In the genomic region with DNA sequence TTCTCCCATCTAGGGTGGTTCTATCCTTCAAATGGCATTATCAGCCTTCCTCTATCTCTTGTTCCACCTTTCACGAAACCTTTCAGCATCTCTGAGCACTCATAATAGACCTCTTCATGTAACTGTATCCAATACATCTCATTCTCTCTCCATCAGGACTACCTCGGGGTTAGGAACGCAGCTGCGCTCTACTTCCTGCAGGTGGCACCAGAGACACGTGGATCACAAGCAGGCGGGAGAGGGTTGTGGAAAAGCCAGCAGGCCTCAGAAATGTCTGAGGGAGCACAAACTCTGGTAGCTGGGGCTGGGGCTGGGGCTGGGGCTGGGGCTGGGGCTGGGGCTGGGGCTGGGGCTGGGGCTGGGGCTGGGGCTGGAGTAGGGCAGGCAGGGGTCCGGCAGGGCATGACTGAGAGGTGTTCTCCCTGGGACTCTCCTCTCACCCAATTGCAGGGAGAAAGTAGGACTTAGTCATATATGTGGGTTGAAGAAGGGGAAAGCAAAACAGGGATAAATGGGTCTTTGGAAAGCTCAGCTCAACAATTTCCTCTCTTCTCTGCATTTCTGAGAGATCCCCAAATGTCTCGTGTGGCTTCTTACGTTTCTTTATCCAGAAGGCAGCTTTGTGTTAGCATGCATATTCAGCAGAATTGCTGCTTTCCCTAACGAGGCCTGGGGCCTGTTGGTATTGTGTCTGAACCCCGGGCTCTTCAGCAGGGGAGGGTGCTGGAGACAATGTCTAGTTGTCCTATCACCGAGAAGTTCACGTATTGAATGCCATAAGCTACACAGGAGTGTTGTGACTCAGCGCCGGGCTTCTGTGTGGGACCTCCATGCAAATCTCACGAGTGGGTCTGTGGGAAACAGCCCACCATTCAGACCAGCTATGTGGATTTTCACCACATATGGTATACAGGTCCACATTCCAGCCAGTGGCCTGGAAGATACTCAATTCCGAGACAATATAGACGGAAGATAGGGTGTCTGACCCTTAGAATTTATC, we compare ENCODE assay signal across 9 mouse cellular contexts. TPM values are rescaled to one million over a fixed set of nuclear protein-coding genes. Genes with fewer than 3 reads are reported as not detected.
DNase-seq lines count a peak whose midpoint lies in the region; ATAC-seq and TF ChIP-seq lines count a peak whose summit lies in the region.
"Had no signal": no experiment of that assay in that cellular context is flagged by ENCODE, and none has a peak within 500 bp of the region (broad histone marks: within the 10 kb centered on the region; RNA-seq: fewer than 3 reads in every experiment).

No protein-coding gene starts in this region.

- TF ChIP-seq POLR2A in bone marrow, adult 2 months (IDR thresholded peaks at IDR 0.05; ENCODE audit: borderline replicate concordance, control insufficient read depth, low read depth, low read length) = no peak

- peak; percentile 65 for DNase-seq in CD4-positive helper T cell, adult 2 months (ENCODE audit: low read depth, low spot score)
- peak; percentile 91 for DNase-seq in kidney, postnatal 0 days (ENCODE audit: low spot score)
- peak; percentile 20 for DNase-seq in liver, embryonic 13.5 days
- peak; percentile 51 for DNase-seq in testis, postnatal 14 days (ENCODE audit: low spot score)

- H3K4me3 ChIP-seq in bone marrow, adult 2 months (replicated peaks; ENCODE audit: control insufficient read depth, low read depth, low read length) = no peak overlapping the region
- H3K4me3 ChIP-seq in embryonic facial prominence, embryonic 15.5 days (replicated peaks) = no peak overlapping the region
- H3K4me3 ChIP-seq in heart, embryonic 13.5 days = no peak overlapping the region
- no peak overlapping the region for H3K4me3 ChIP-seq in kidney, postnatal 0 days (replicated peaks; ENCODE audit: low read depth, low read length)
- H3K4me3 ChIP-seq in liver, embryonic 13.5 days (replicated peaks) = no peak overlapping the region
- H3K4me3 ChIP-seq in neural tube, embryonic 13.5 days = no peak overlapping the region
- H3K4me3 ChIP-seq: erythroblast, embryonic 14.5 days had no signal

- peak; percentile 95 for TF ChIP-seq CTCF in bone marrow, adult 2 months (IDR thresholded peaks at IDR 0.05; ENCODE audit: control insufficient read depth, insufficient read depth, low read length)
- peak; percentile 92 for TF ChIP-seq CTCF in kidney, postnatal 0 days (IDR thresholded peaks at IDR 0.05; ENCODE audit: low read depth)

- no peak overlapping the region for H3K4me2 ChIP-seq in embryonic facial prominence, embryonic 15.5 days (replicated peaks)
- H3K4me2 ChIP-seq in heart, embryonic 13.5 days = no peak overlapping the region
- no peak overlapping the region for H3K4me2 ChIP-seq in kidney, postnatal 0 days (ENCODE audit: low read length)
- H3K4me2 ChIP-seq in liver, embryonic 13.5 days = no peak overlapping the region
- H3K4me2 ChIP-seq in neural tube, embryonic 13.5 days = no peak overlapping the region

- H3K36me3 ChIP-seq in embryonic facial prominence, embryonic 15.5 days = no peaks in the 10 kb centered on the region
- no peaks in the 10 kb centered on the region for H3K36me3 ChIP-seq in heart, embryonic 13.5 days
- no peaks in the 10 kb centered on the region for H3K36me3 ChIP-seq in kidney, postnatal 0 days (ENCODE audit: insufficient read depth, low read length)
- H3K36me3 ChIP-seq in liver, embryonic 13.5 days = no peaks in the 10 kb centered on the region
- H3K36me3 ChIP-seq in neural tube, embryonic 13.5 days = no peaks in the 10 kb centered on the region

- H3K9ac ChIP-seq in embryonic facial prominence, embryonic 15.5 days = no peak overlapping the region
- H3K9ac ChIP-seq in heart, embryonic 13.5 days = peak overlapping the region; percentile 37
- H3K9ac ChIP-seq in kidney, postnatal 0 days (ENCODE audit: low read depth, low read length) = no peak overlapping the region
- H3K9ac ChIP-seq in liver, embryonic 13.5 days = no peak overlapping the region
- H3K9ac ChIP-seq in neural tube, embryonic 13.5 days = no peak overlapping the region

- H3K27ac ChIP-seq in bone marrow, adult 2 months (ENCODE audit: control insufficient read depth, insufficient read depth, low read depth, low read length, poor library complexity) = no peak overlapping the region
- H3K27ac ChIP-seq in embryonic facial prominence, embryonic 15.5 days (replicated peaks) = no peak overlapping the region
- no peak overlapping the region for H3K27ac ChIP-seq in heart, embryonic 13.5 days (replicated peaks)
- H3K27ac ChIP-seq in kidney, postnatal 0 days = no peak overlapping the region
- H3K27ac ChIP-seq in liver, embryonic 13.5 days = no peak overlapping the region
- H3K27ac ChIP-seq in neural tube, embryonic 13.5 days (replicated peaks) = no peak overlapping the region

- ATAC-seq in embryonic facial prominence, embryonic 15.5 days (ENCODE audit: insufficient number of reproducible peaks, low FRiP score, low TSS enrichment, low read depth) = peak; percentile 69
- peak; percentile 31; the same call in 1 of the 2 replicates for ATAC-seq in heart, embryonic 13.5 days (ENCODE audit: extremely low read depth, insufficient number of reproducible peaks, low FRiP score, low TSS enrichment)
- ATAC-seq in kidney, postnatal 0 days (replicated peaks; ENCODE audit: low FRiP score, low read depth) = peak; percentile 80
- no peak for ATAC-seq in liver, embryonic 13.5 days (ENCODE audit: low read depth)
- peak; percentile 89 for ATAC-seq in neural tube, embryonic 13.5 days (ENCODE audit: low read depth)

- H3K27me3 ChIP-seq in embryonic facial prominence, embryonic 15.5 days = no peaks in the 10 kb centered on the region
- H3K27me3 ChIP-seq in heart, embryonic 13.5 days (replicated peaks) = no peaks in the 10 kb centered on the region
- H3K27me3 ChIP-seq in kidney, postnatal 0 days (ENCODE audit: insufficient read depth, low read length) = no peaks in the 10 kb centered on the region; the same call in 1 of the 2 replicates
- H3K27me3 ChIP-seq in liver, embryonic 13.5 days = no peaks in the 10 kb centered on the region
- no peaks in the 10 kb centered on the region for H3K27me3 ChIP-seq in neural tube, embryonic 13.5 days

- H3K4me1 ChIP-seq in bone marrow, adult 2 months (ENCODE audit: control insufficient read depth, insufficient read depth, low read length) = peaks cover 3% of the 10 kb centered on the region; the same call in 1 of the 2 replicates
- H3K4me1 ChIP-seq in embryonic facial prominence, embryonic 15.5 days = no peaks in the 10 kb centered on the region
- peaks cover 10% of the 10 kb centered on the region for H3K4me1 ChIP-seq in heart, embryonic 13.5 days
- no peaks in the 10 kb centered on the region for H3K4me1 ChIP-seq in kidney, postnatal 0 days (replicated peaks; ENCODE audit: insufficient read depth, low read length)
- H3K4me1 ChIP-seq in liver, embryonic 13.5 days (replicated peaks) = no peaks in the 10 kb centered on the region
- H3K4me1 ChIP-seq in neural tube, embryonic 13.5 days (replicated peaks) = no peaks in the 10 kb centered on the region

- no peaks in the 10 kb centered on the region for H3K9me3 ChIP-seq in embryonic facial prominence, embryonic 15.5 days (replicated peaks)
- H3K9me3 ChIP-seq in heart, embryonic 13.5 days = no peaks in the 10 kb centered on the region
- no peaks in the 10 kb centered on the region for H3K9me3 ChIP-seq in kidney, postnatal 0 days (replicated peaks; ENCODE audit: low read length)
- no peaks in the 10 kb centered on the region for H3K9me3 ChIP-seq in liver, embryonic 13.5 days (replicated peaks)
- no peaks in the 10 kb centered on the region for H3K9me3 ChIP-seq in neural tube, embryonic 13.5 days

- 59% methylated on average over 18 of the region's 18 CpGs for WGBS in bone marrow, adult 2 months
- 48% methylated on average over 18 of the region's 18 CpGs for WGBS in embryonic facial prominence, embryonic 15.5 days
- whole genome bisulfite sequencing in heart, embryonic 13.5 days = 51% methylated on average over 18 of the region's 18 CpGs
- WGBS in kidney, postnatal 0 days = 58% methylated on average over 18 of the region's 18 CpGs
- 50% methylated on average over 18 of the region's 18 CpGs for WGBS in liver, embryonic 13.5 days (ENCODE audit: insufficient replicate concordance)
- WGBS in neural tube, embryonic 13.5 days = 50% methylated on average over 18 of the region's 18 CpGs

RNA-seq across cellular contexts. Expression of a gene that starts 22.9 kb away (rescaled TPM):
- polyA plus RNA-seq in bone marrow, adult 2 months (2011; ENCODE audit: insufficient read depth, insufficient read length, low replicate concordance, missing spikeins) = 0.72 TPM in 1 of 2 replicates, not detected in the other
- polyA plus RNA-seq in embryonic facial prominence, embryonic 15.5 days (2015; fragmentation: Nextera tagmentation; extraction: Ambion mirVana) = 6.4 and 7.6 TPM in 2 replicates
- 2.9 and 3.1 TPM in 2 replicates for polyA plus RNA-seq in heart, embryonic 13.5 days (2015; fragmentation: Nextera tagmentation; extraction: Ambion mirVana)
- polyA plus RNA-seq in kidney, postnatal 0 days (2015; fragmentation: Nextera tagmentation; extraction: Ambion mirVana) = 4.6 and 4.8 TPM in 2 replicates
- polyA plus RNA-seq in liver, embryonic 13.5 days (2015; fragmentation: Nextera tagmentation; extraction: Ambion mirVana) = 0.22 and 0.23 TPM in 2 replicates
- polyA plus RNA-seq in neural tube, embryonic 13.5 days (2015; fragmentation: Nextera tagmentation; extraction: Ambion mirVana) = 0.59 and 0.92 TPM in 2 replicates
- polyA plus RNA-seq: erythroblast, embryonic 14.5 days had no signal

RNA-seq across cellular contexts. Expression of a gene that starts 44.4 kb away (rescaled TPM):
- polyA plus RNA-seq in bone marrow, adult 2 months (2011; ENCODE audit: insufficient read depth, insufficient read length, low replicate concordance, missing spikeins) = not detected in 2 replicates
- not detected in 2 replicates for polyA plus RNA-seq in embryonic facial prominence, embryonic 15.5 days (2015; fragmentation: Nextera tagmentation; extraction: Ambion mirVana)
- not detected in 2 replicates for polyA plus RNA-seq in heart, embryonic 13.5 days (2015; fragmentation: Nextera tagmentation; extraction: Ambion mirVana)
- not detected in 2 replicates for polyA plus RNA-seq in kidney, postnatal 0 days (2015; fragmentation: Nextera tagmentation; extraction: Ambion mirVana)
- not detected in 2 replicates for polyA plus RNA-seq in liver, embryonic 13.5 days (2015; fragmentation: Nextera tagmentation; extraction: Ambion mirVana)
- polyA plus RNA-seq in neural tube, embryonic 13.5 days (2015; fragmentation: Nextera tagmentation; extraction: Ambion mirVana) = not detected in 2 replicates
- polyA plus RNA-seq: erythroblast, embryonic 14.5 days had no signal

Comparison
In these comparisons a context has a peak if more than half of its experiments do, and no peak if none do; other contexts are left out.
1. DNase-seq: peak in every context shown above with its lines; median percentile 91 in kidney, postnatal 0 days; 65 in CD4-positive helper T cell, adult 2 months; 51 in testis, postnatal 14 days; 20 in liver, embryonic 13.5 days.